Mouse (Mus musculus) T-cell, adult 66 days (primary cell): Measurements from ENCODE around the gene Rfx5. TPM values are rescaled to one million over a fixed set of nuclear protein-coding genes. Genes with fewer than 3 reads are reported as not detected.

Source experiments
- total RNA-seq, 2 experiments: library from RNA; stranded (reverse); gene quantifications; 3 replicates in 1 of 2; 4 replicates in 1 of 2; pipeline ENCODE4 v1.2.4; 2023

Gene Rfx5
- 10 to 100 TPM; 38.4 to 42.1 TPM for total RNA-seq

GRCm38 (mm10) chr3:94953764-94954616 lies at the start of gene Rfx5:
Rfx5 (plus strand) TSS chr3:94954075.

DNA sequence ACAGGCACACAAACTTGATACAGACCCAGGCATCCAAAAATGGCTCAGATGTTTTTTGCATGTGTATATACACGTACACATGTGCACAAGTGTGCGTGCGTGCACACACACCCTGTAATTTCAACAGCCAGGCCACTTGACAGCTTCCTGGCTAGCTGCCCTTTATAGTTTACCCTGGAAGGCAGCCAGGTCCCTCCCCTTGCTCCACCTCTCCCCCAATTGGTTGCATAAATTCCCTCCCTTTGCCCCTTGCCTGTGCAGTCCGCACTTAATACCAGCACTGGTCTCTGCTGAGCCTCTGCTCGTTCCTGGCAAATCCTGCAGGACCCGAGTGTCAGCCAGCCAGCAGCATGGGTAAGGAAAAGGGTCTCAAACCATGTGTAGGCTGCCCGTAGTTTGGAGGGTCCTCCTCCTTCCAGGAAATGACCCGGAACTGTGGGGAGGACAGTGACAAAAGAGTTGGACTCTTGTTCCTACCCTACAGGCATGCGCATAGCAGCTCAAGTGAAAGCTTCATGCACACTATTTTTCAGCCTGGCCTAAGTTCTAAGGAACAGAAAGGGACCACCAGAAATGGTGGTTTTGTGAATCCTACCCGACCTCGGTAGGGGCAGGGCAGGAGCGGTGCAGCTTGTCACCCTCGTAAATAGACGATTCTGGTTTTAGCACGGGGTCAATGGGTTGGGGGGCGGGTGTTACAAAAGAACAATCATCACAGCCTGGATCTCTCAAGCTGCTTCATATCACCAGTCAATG lies 20.9 kb upstream of the Rfx5 start, which contains the start of gene Selenbp1:
Selenbp1 (plus strand) TSS at position 248 of the 756 bp plus-strand sequence.

DNA sequence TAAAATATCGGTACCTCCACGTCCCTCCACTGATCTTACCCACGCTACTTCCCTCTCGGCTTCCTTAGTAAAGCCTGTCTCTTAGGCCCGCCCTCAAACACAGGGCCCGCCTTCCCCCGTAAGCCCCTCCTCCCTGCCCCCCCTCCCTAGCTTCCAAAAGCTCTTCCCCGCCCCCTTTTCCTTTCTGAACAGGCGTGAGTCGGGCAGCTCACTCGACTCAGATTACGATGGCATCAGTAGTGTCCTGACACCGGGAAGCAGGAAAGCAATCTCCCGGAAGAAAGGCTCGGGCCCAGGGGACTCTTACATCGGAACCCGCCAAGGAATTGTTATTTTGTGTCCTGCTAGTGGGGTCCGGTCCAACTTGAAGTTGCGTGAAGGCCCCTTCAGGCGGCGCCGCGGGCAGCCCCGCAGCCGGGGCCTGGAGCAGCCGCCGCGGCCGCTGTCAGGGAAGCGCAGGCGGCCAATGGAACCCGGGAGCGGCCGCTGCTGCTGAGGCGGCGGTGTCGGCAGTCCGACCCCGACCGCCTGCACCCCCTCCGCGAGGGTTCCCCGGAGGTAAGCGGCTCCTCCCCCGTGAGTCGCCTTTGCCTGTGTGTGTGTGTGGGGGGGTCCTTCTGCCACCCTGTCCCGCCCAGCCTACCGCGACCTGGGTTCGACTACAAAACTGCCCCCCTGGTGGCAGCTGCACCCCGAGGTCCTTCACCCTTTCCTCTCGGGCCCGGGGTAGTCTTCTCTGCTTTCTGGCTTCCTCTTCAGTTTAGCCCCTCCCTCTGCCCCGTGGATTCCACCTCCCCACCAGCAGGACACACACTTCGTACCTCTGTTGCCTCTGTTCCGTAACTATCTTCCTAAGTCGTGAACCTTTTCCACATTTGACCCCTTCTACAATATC lies 20.9 kb downstream of the Rfx5 start, which contains the start of gene Pi4kb:
Pi4kb (plus strand) TSS at position 204 of the 895 bp plus-strand sequence.

Other genes starting within 250 kb of the Rfx5 start
- gene Cgn, start 167.6 kb upstream of the Rfx5 start, total RNA-seq = under 1 TPM; 0.64 to 0.95 TPM
- gene Pogz, start 116.5 kb upstream of the Rfx5 start, total RNA-seq = 10 to 100 TPM; 78.1 to 89.3 TPM
- gene Psmb4, start 67.1 kb upstream of the Rfx5 start, total RNA-seq = 100 to 1,000 TPM; 239 to 265 TPM
- gene Selenbp1, start 21.0 kb upstream of the Rfx5 start, total RNA-seq = 1 to 10 TPM; 2.1 to 3.2 TPM
- 10 to 100 TPM; 46.3 to 60.2 TPM for gene Pi4kb, start 20.7 kb downstream of the Rfx5 start, total RNA-seq
- gene Zfp687, start 61.4 kb downstream of the Rfx5 start, total RNA-seq = 10 to 100 TPM; 52.6 to 67.5 TPM
- gene Psmd4, start 88.5 kb downstream of the Rfx5 start, total RNA-seq = 100 to 1,000 TPM; 129 to 138 TPM
- gene Pip5k1a, start 152.9 kb downstream of the Rfx5 start, total RNA-seq = 10 to 100 TPM; 50.7 to 51.1 TPM
- gene Vps72, start 156.9 kb downstream of the Rfx5 start, total RNA-seq = 10 to 100 TPM; 52.0 to 60.6 TPM
- gene Tmod4, start 170.4 kb downstream of the Rfx5 start, total RNA-seq = 1 to 10 TPM; 1.8 to 2.5 TPM
- 10 to 100 TPM; 73.5 to 75.0 TPM for gene Scnm1, start 179.9 kb downstream of the Rfx5 start, total RNA-seq
- 1 to 10 TPM; 4.9 to 6.6 TPM for gene Lysmd1, start 180.0 kb downstream of the Rfx5 start, total RNA-seq
- gene Tnfaip8l2, start 188.3 kb downstream of the Rfx5 start, total RNA-seq = 10 to 100 TPM; 72.2 to 80.0 TPM
- gene Sema6c, start 206.4 kb downstream of the Rfx5 start, total RNA-seq = 1 to 10 TPM; 3.1 to 5.3 TPM